Mouse (Mus musculus) limb, embryonic 15.5 days (tissue): ENCODE data around the gene Clstn2. TPM values are rescaled to one million over a fixed set of nuclear protein-coding genes. Genes with fewer than 3 reads are reported as not detected.

Experiments
- ATAC-seq: fragments of 200-750 bp; cut with Nextera tagmentation; 2 replicates; pipeline ENCODE4 v1.8.0; 2017; ENCODE audit warnings: low read depth, moderate TSS enrichment; ENCODE audit not compliant: insufficient number of reproducible peaks, low FRiP score, low TSS enrichment
- H3K27ac ChIP-seq: fragments of 300-500 bp; sonication (generic); 2 replicates; pipeline ENCODE4 v1.5.1; 2015; ENCODE audit warnings: moderate library complexity, mild to moderate bottlenecking, inconsistent platforms
- H3K27me3 ChIP-seq: fragments of 300-500 bp; sonication (generic); 2 replicates; pipeline ENCODE4 v1.6.1; 2015; ENCODE audit warnings: inconsistent platforms
- H3K36me3 ChIP-seq: fragments of 300-500 bp; sonication (generic); 2 replicates; pipeline ENCODE4 v1.6.1; 2015; ENCODE audit warnings: inconsistent platforms
- H3K4me1 ChIP-seq: fragments of 300-500 bp; sonication (generic); 2 replicates; pipeline ENCODE4 v1.6.1; 2015; ENCODE audit warnings: inconsistent platforms
- H3K4me2 ChIP-seq: fragments of 300-500 bp; sonication (generic); 2 replicates; pipeline ENCODE4 v1.6.1; 2015; ENCODE audit warnings: mild to moderate bottlenecking, inconsistent platforms
- H3K4me3 ChIP-seq: fragments of 300-500 bp; sonication (generic); 2 replicates; pipeline ENCODE4 v1.5.1; 2015; ENCODE audit warnings: mild to moderate bottlenecking, inconsistent platforms
- H3K9ac ChIP-seq: fragments of 300-500 bp; sonication (generic); 2 replicates; pipeline ENCODE4 v1.6.1; 2015; ENCODE audit warnings: inconsistent platforms
- H3K9me3 ChIP-seq: fragments of 300-500 bp; sonication (generic); 2 replicates; pipeline ENCODE4 v1.6.1; 2016; ENCODE audit warnings: inconsistent platforms
- WGBS: fragments of 180-500 bp; shearing (Covaris S2); methylation state at CpG from one replicate; pipeline ENCODE4 v1.1.7; 2015; 5-methylcytosine and 5-hydroxymethylcytosine counted together
- polyA plus RNA-seq: library from polyadenylated mRNA; unstranded; fragments of >200 nt; fragmentation: Nextera tagmentation; extraction: Ambion mirVana; gene quantifications from 2 replicates; pipeline ENCODE4 v1.2.1, GENCODE M21; 2015

Clstn2 gene
- polyA plus RNA-seq, 1 experiment from 2014 or later = 1.9 TPM

DNA sequence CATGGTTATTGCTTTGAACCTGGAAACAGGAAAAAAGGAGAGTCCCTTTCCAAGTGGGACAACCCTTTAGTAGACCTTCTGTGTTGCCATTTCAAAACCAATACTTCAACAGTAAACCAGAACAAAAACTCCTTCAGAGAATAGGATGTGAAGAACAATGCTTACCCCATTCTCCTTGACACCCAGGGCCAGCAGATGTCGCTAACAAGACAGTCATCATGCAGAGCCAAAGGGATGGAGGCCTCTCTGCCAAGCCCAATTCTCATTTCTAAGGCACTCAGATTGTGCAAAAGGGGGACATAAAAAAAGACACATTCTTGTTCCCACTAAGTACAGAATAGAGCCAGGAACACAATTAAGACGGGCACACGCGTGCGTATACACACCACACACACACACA, 16.4 kb downstream of the Clstn2 start:
- ATAC-seq = no peak
- Histone ChIP-seq H3K4me3 (no peak overlapping the region), H3K27ac (no peak overlapping the region), H3K4me2 (no peak overlapping the region), H3K27me3 (no peaks in the 10 kb centered on the region), H3K9me3 (no peaks in the 10 kb centered on the region), H3K4me1 (no peaks in the 10 kb centered on the region), H3K9ac (no peak overlapping the region), H3K36me3 (no peaks in the 10 kb centered on the region)
- 90% methylated on average over 5 of the region's 5 CpGs for WGBS

DNA sequence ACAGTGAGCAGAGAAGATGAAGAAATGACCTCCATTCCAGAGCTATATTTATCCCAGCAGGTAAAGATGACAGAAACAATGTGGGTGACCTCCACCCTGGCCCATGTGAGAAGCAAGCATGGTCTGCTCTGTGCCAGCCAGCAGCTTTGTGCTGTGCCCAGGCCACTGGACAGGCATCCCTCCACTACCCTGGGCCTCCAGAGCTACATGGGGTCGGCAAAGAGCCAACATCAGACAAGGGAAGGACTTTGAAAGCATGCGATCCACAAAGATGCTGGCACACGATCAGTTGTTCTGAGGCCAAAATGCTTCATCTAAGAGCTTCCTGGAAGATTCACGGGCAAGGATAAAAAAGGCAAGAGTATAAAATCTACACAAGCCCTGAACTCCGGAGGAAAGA, 36.6 kb downstream of the Clstn2 start:
- H3K4me1 ChIP-seq = no peaks in the 10 kb centered on the region; the same call in 1 of the 2 replicates
- H3K36me3 ChIP-seq = no peaks in the 10 kb centered on the region
- H3K27ac ChIP-seq = no peak overlapping the region
- H3K9ac ChIP-seq = no peak overlapping the region
- H3K4me3 ChIP-seq = no peak overlapping the region
- ATAC-seq = no peak
- WGBS = 70% methylated on average over 5 of the region's 5 CpGs
- H3K27me3 ChIP-seq = no peaks in the 10 kb centered on the region
- H3K9me3 ChIP-seq = no peaks in the 10 kb centered on the region
- no peak overlapping the region for H3K4me2 ChIP-seq

DNA sequence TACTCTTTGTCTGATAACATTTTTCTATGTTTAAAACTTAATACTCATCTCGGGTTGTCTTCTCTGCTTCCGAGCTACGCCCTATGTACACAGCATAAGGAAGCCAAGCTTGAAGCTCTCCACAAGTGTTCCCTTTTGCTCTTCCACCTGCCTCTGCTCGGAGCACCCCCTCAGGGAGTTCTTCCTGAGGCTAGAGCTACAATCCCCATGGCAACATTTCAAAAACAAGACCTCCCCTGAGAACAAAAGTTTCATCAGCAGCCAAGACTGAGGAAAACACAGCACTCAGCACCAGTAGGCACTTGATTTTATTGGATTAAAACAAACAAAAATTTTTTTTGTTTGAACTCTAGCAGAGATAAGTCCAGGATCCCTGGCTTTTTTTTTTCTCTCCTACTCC, 37.3 kb downstream of the Clstn2 start:
- Histone ChIP-seq H3K9me3 (no peaks in the 10 kb centered on the region), H3K27ac (no peak overlapping the region), H3K4me2 (no peak overlapping the region), H3K9ac (no peak overlapping the region), H3K27me3 (no peaks in the 10 kb centered on the region), H3K4me1 (no peaks in the 10 kb centered on the region; the same call in 1 of the 2 replicates), H3K36me3 (no peaks in the 10 kb centered on the region), H3K4me3 (no peak overlapping the region)
- 70% methylated on average over 4 of the region's 4 CpGs for WGBS
- no peak for ATAC-seq

DNA sequence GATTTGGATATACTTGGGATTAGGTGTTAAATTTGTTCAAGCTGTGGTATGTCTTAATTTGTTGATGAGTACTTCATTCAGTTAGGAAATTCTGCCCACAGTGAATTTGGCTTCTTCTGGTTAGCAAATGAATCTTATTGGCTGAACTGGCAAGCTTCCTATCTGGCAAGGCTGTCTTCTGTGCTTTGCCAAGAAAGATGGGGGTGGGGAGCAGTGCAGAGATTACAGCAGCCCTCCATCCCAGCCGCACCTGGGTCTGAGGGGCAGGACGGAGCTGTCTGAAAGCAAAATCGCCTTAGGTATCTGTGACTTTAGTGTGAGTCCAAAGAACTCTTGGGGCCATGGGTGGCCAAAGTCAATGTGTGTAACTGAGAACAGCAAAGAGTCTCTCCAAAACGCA, 40.9 kb downstream of the Clstn2 start:
- Histone ChIP-seq H3K27ac (no peak overlapping the region), H3K4me3 (no peak overlapping the region), H3K4me2 (no peak overlapping the region), H3K9me3 (no peaks in the 10 kb centered on the region), H3K27me3 (no peaks in the 10 kb centered on the region), H3K4me1 (no peaks in the 10 kb centered on the region; the same call in 1 of the 2 replicates), H3K9ac (no peak overlapping the region), H3K36me3 (no peaks in the 10 kb centered on the region)
- 45% methylated on average over 4 of the region's 4 CpGs for WGBS
- no peak for ATAC-seq

DNA sequence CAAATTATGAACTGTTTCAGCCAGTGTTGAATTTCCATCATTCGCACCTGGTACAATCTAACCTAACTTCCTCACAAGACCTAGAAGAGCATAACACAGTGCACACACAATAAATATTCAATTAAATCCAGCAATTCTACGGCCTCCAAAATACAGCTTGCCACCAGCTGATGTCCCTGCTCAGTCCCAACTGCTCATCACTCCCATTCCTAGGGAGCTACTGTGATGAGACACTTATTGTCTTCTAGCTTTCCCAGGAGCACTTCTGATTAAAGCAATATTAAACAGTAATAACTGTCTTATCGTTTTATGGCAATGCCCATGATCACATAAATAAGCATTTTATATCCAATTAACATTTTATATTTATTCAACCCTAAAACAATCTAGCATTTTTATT, 55.6 kb downstream of the Clstn2 start:
- H3K27ac ChIP-seq = no peak overlapping the region
- no peaks in the 10 kb centered on the region for H3K27me3 ChIP-seq
- no peaks in the 10 kb centered on the region for H3K9me3 ChIP-seq
- 75% methylated on average over 3 of the region's 3 CpGs for WGBS
- no peaks in the 10 kb centered on the region for H3K4me1 ChIP-seq
- no peaks in the 10 kb centered on the region for H3K36me3 ChIP-seq
- no peak for ATAC-seq
- H3K9ac ChIP-seq = no peak overlapping the region
- H3K4me3 ChIP-seq = no peak overlapping the region
- no peak overlapping the region for H3K4me2 ChIP-seq

DNA sequence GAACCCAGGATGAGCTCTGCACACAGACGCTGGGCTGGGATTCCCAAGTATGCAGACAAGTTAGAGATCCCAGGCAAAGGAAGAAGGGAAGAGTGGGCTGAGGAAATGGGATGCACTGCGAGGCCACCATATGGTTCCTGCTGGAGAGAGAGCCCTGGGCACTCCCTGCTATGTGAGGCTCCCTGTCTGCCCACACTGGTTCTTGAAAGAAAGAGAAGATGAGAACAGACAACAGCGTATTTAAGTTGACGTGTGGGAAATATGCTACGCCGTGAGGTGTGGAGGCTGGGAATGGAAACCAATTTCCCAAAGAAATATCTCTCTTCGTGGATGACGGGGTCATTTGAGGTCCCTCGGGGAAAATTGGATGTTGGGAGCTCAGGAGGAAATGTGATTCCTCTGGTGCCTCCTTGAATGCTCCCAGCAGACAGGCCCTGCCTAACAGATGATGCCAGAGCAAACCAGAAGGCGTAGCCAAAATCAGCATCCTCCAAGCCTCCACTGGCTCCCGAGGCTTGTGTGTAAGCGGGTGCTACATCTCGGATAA, 58.1 kb downstream of the Clstn2 start:
- Histone ChIP-seq H3K27ac (no peak overlapping the region), H3K27me3 (no peaks in the 10 kb centered on the region), H3K4me2 (no peak overlapping the region), H3K9me3 (no peaks in the 10 kb centered on the region), H3K9ac (no peak overlapping the region), H3K4me3 (no peak overlapping the region), H3K36me3 (no peaks in the 10 kb centered on the region), H3K4me1 (no peaks in the 10 kb centered on the region)
- ATAC-seq = no peak
- 73% methylated on average over 13 of the region's 13 CpGs for WGBS

DNA sequence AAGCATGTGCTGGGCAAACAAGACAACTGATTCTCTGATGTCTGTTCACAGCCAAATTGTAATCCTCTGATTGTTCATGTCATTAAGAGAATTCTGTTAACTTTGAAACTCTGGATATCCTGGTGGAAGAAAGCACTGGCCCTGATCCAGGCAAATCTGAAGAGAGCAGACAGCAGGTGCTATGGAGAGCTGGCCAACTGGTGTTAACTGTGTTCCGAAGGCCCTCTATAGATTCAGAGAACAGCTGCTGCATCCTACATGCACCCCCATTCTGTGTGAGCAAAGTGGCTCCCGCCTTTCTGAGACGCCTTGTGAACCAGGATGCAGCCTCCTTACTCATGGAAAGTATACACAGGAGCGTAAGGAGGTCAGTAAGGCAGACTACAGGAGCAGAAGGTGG, 66.3 kb downstream of the Clstn2 start:
- Histone ChIP-seq H3K27ac (no peak overlapping the region), H3K4me2 (no peak overlapping the region), H3K9ac (no peak overlapping the region), H3K4me3 (no peak overlapping the region), H3K36me3 (no peaks in the 10 kb centered on the region), H3K9me3 (no peaks in the 10 kb centered on the region), H3K27me3 (no peaks in the 10 kb centered on the region), H3K4me1 (no peaks in the 10 kb centered on the region)
- WGBS = 68% methylated on average over 4 of the region's 4 CpGs
- no peak for ATAC-seq

DNA sequence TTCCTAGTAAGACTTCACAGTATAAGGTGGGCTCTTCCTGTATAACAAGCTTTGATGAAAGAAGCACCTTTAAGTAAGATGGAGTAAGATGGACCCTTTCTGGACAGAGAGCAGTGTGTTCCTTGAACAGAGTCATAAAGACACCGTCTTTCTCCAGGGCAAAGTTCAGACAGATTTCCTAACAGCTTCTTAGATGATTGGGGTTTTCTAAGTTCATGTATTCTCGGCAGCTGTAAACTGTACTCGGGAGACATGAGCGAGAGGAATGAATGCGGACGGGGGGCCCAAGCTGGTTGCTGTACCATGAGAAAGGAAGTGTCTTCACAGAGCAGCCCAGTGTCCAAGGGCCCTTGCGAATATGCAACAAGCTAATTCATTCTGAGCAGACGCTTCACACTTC, 75.5 kb downstream of the Clstn2 start:
- Histone ChIP-seq H3K36me3 (no peaks in the 10 kb centered on the region), H3K9ac (no peak overlapping the region), H3K4me2 (no peak overlapping the region), H3K9me3 (no peaks in the 10 kb centered on the region), H3K27me3 (no peaks in the 10 kb centered on the region), H3K27ac (no peak overlapping the region), H3K4me3 (no peak overlapping the region), H3K4me1 (0 out of 2 replicates have a peak, but pooled peaks cover 2% of the 10 kb centered on the region)
- no peak for ATAC-seq
- 84% methylated on average over 8 of the region's 8 CpGs for WGBS

DNA sequence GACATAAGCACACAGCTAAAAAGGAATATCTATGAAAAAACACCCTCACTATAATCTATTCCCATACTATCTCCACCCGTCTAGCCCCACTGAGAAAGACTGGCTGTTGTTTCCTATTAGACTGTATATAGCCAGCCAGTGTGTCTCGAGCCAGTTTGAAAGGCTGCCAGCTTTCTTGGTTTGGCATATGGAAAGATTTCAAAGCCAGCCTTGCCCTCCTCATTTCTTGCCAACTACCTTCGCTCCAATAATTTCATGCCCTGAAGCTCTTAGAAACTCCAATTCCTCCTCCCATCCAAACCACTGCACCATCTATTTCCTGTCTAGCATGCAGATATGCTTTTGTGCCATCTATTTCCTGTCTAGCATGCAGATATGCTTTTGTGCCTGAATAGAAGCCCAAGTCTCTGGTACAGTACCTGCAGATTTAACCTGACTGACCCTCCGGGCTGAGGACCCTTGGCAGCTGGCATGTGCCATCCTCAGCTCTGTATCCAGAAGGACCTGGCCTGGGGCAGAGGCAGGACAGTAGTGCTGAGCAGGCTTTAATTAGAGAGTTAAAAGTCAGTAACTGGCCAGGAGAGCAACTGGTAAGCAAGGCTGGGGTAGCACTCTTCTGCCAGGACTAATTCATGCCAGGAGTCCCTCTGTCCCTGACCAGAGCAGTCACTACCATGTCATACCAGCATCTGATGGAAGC, 76.4 kb downstream of the Clstn2 start:
- Histone ChIP-seq H3K9ac (no peak overlapping the region), H3K9me3 (no peaks in the 10 kb centered on the region), H3K27ac (no peak overlapping the region), H3K4me3 (no peak overlapping the region), H3K27me3 (no peaks in the 10 kb centered on the region), H3K4me1 (0 out of 2 replicates have a peak, but pooled peaks cover 2% of the 10 kb centered on the region), H3K36me3 (no peaks in the 10 kb centered on the region), H3K4me2 (no peak overlapping the region)
- 50% methylated on average over 4 of the region's 4 CpGs for WGBS
- ATAC-seq = no peak

DNA sequence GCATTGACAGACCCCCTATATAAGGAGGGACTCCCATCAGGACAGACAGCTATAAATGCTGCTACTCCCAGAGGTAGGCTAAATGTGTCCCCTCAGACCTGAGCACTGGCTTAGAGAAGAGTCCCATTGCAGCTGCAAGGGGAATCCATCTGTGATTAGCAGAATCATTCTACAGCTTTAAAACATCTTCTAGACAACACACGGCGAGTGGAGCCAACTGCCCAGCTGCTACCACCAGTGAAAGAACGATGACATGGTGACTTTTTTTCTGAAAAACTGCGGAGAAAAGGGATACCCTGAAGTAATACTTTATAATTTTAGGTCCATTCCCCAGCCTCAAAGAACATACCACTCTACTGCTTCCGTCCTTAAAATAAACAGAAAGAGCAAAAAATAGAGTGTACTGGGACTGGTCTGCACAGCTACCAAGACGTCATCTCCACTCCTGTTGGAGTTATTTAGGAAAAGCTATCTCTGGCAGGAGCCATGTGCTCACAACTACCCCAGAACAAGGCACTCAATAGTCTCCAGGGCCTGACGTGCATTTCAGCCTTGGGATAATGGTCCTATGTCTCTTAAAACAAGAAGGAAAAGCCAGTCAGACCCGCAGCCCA, 79.1 kb downstream of the Clstn2 start:
- 77% methylated on average over 8 of the region's 8 CpGs for WGBS
- H3K4me1 ChIP-seq = 0 out of 2 replicates have a peak, but pooled peaks cover 2% of the 10 kb centered on the region
- H3K36me3 ChIP-seq = no peaks in the 10 kb centered on the region
- H3K27ac ChIP-seq = no peak overlapping the region
- no peak overlapping the region for H3K4me2 ChIP-seq
- no peak overlapping the region for H3K9ac ChIP-seq
- no peaks in the 10 kb centered on the region for H3K9me3 ChIP-seq
- ATAC-seq = no peak
- no peaks in the 10 kb centered on the region for H3K27me3 ChIP-seq
- H3K4me3 ChIP-seq = no peak overlapping the region

DNA sequence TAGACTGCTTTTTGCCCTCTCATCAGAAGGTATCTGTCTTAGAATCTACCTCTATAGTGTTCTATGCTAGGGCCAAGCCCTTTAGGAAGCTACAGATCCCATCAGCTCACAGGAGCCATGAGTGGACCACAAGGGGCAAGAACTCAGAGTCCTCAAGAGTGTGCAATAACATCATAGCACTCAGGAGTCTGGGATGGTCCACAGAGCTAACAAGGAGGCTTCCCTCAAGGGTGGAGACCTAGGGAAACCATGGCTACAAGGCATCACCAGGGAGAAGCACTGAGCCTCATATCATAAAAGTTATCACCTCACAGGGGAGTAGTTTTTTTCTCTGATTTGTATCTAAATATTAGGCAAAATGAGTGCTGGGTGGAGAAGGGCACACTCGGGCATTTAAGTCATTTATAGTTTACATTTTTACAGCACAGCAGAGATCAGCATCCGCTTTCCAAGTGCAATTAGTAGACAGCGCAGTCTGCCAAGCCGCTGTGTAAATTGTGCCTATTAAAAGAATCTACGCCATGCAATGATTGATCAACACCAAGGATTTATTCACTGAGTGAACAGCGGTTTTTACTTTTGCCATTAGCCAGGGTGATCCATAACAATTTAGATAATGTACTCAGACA, 82.5 kb downstream of the Clstn2 start:
- H3K9me3 ChIP-seq = no peaks in the 10 kb centered on the region
- H3K27ac ChIP-seq = no peak overlapping the region
- no peak overlapping the region for H3K4me2 ChIP-seq
- no peak overlapping the region for H3K4me3 ChIP-seq
- H3K27me3 ChIP-seq = no peaks in the 10 kb centered on the region
- H3K36me3 ChIP-seq = no peaks in the 10 kb centered on the region
- ATAC-seq = no peak
- H3K4me1 ChIP-seq = no peaks in the 10 kb centered on the region
- H3K9ac ChIP-seq = no peak overlapping the region
- 69% methylated on average over 6 of the region's 6 CpGs for WGBS

DNA sequence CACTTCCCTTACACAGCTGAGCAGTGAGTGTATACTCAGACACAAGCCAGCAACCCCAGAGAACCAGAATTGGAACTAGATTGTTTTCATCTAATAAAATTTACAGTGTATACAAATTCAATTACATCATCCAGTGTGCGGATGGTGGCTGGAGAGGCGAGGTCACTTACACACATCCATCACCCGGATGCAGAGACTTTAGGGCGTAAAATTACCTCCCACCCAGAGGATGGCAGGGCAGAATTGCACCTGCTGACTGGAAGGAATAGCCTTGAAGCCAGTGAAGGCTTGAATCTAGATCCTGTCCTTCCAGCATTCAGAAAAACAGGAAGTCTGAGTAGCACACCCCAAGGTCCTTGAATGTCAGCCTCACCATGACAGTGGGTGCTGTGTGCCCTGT, 113.7 kb downstream of the Clstn2 start:
- Histone ChIP-seq H3K9ac (no peak overlapping the region), H3K4me3 (no peak overlapping the region), H3K36me3 (no peaks in the 10 kb centered on the region), H3K4me1 (no peaks in the 10 kb centered on the region), H3K27me3 (no peaks in the 10 kb centered on the region), H3K4me2 (no peak overlapping the region), H3K9me3 (no peaks in the 10 kb centered on the region), H3K27ac (no peak overlapping the region)
- no peak for ATAC-seq
- 69% methylated on average over 4 of the region's 4 CpGs for WGBS
